Mouse (Mus musculus): Measurements from ENCODE around the gene Ggt5. TPM values are rescaled to one million over a fixed set of nuclear protein-coding genes. Genes with fewer than 3 reads are reported as not detected.

Gene Ggt5
- polyA plus RNA-seq, 1 experiment: 8.6 TPM

- DNase-seq (ENCODE audit: low spot score): no peak
Observed at GRCm38 (mm10) chr10:75651381-75652068, 62.4 kb downstream of the Ggt5 start.

- DNase-seq (ENCODE audit: low spot score): no peak
Observed at GRCm38 (mm10) chr10:75654053-75654452, 64.9 kb downstream of the Ggt5 start.

GRCm38 (mm10) chr10:75657165-75657564, 68.0 kb downstream of the Ggt5 start:
- DNase-seq (ENCODE audit: low spot score): no peak

- DNase-seq (ENCODE audit: low spot score): no peak
Observed at GRCm38 (mm10) chr10:75657772-75658171, 68.6 kb downstream of the Ggt5 start.

- no peak for DNase-seq (ENCODE audit: low spot score)
Observed at GRCm38 (mm10) chr10:75661381-75661780, 72.2 kb downstream of the Ggt5 start.

- DNase-seq (ENCODE audit: low spot score): no peak
Observed at GRCm38 (mm10) chr10:75661876-75662275, 72.7 kb downstream of the Ggt5 start.

GRCm38 (mm10) chr10:75662575-75662974, 73.4 kb downstream of the Ggt5 start:
- DNase-seq (ENCODE audit: low spot score): no peak

GRCm38 (mm10) chr10:75664673-75665270, 75.6 kb downstream of the Ggt5 start:
- DNase-seq (ENCODE audit: low spot score): no peak

GRCm38 (mm10) chr10:75666451-75667030, 77.4 kb downstream of the Ggt5 start:
- DNase-seq (ENCODE audit: low spot score): no peak

Other genes starting within 250 kb of the Ggt5 start
- 0.90 and 1.0 TPM in 2 replicates for gene Upb1, start 188.2 kb upstream of the Ggt5 start, polyA plus RNA-seq (2012; rRNA removed)
- gene Snrpd3, start 71.8 kb upstream of the Ggt5 start, polyA plus RNA-seq (2012; rRNA removed): 52.9 and 60.3 TPM in 2 replicates
- gene Gucd1, start 71.4 kb upstream of the Ggt5 start, polyA plus RNA-seq (2012; rRNA removed): 13.4 and 16.2 TPM in 2 replicates
- 4.7 and 7.5 TPM in 2 replicates for gene Lrrc75b, start 29.0 kb upstream of the Ggt5 start, polyA plus RNA-seq (2012; rRNA removed)
- gene Ggt1, start 27.7 kb upstream of the Ggt5 start, polyA plus RNA-seq (2012; rRNA removed): 0.33 and 0.55 TPM in 2 replicates
- gene Susd2, start 54.7 kb downstream of the Ggt5 start, polyA plus RNA-seq (2012; rRNA removed): 57.5 and 76.1 TPM in 2 replicates
- 32.9 and 41.2 TPM in 2 replicates for gene Cabin1, start 175.0 kb downstream of the Ggt5 start, polyA plus RNA-seq (2012; rRNA removed)
- 54.4 and 60.6 TPM in 2 replicates for gene Ddt, start 184.1 kb downstream of the Ggt5 start, polyA plus RNA-seq (2012; rRNA removed)
- 0.40 and 0.74 TPM in 2 replicates for gene Gm20441, start 191.6 kb downstream of the Ggt5 start, polyA plus RNA-seq (2012; rRNA removed)
- gene Gstt3, start 192.1 kb downstream of the Ggt5 start, polyA plus RNA-seq (2012; rRNA removed): 130 and 148 TPM in 2 replicates
- 160 and 208 TPM in 2 replicates for gene Gstt1, start 209.2 kb downstream of the Ggt5 start, polyA plus RNA-seq (2012; rRNA removed)
- 0.11 TPM in 1 of 2 replicates, not detected in the other for gene Gstt4, start 233.2 kb downstream of the Ggt5 start, polyA plus RNA-seq (2012; rRNA removed)
- 107 and 144 TPM in 2 replicates for gene Gstt2, start 248.1 kb downstream of the Ggt5 start, polyA plus RNA-seq (2012; rRNA removed)

Data from urinary bladder, adult 2 months (tissue).